Mouse (Mus musculus) cerebellum, adult 2 months (tissue): Measurements from ENCODE around the gene Dpp8. TPM values are rescaled to one million over a fixed set of nuclear protein-coding genes. Genes with fewer than 3 reads are reported as not detected.
"Not testable (repeated sequence)": the region's sequence is repeated elsewhere in the genome, so short reads cannot be mapped to it uniquely, and the experiment has no call there.

Experiments
- DNase-seq, 2 experiments: peaks; one replicate each; pipeline ENCODE4 v3.0.0; 2021
- H3K27ac ChIP-seq: fragments of 200-500 bp; 2 replicates; pipeline ENCODE4 v1.5.1; 2012; ENCODE audit warnings: low read length, control low read depth, inconsistent platforms; ENCODE audit not compliant: insufficient read depth
- H3K27me3 ChIP-seq: fragments of 200-500 bp; 2 replicates; pipeline ENCODE4 v1.6.1; 2012; ENCODE audit warnings: inconsistent platforms, mild to moderate bottlenecking, low read length, moderate library complexity; ENCODE audit not compliant: control insufficient read depth, insufficient read depth
- H3K4me1 ChIP-seq: fragments of 200-500 bp; 2 replicates; pipeline ENCODE4 v1.6.1; 2011; ENCODE audit warnings: low read length; ENCODE audit not compliant: control insufficient read depth, insufficient read depth
- H3K4me3 ChIP-seq: fragments of 200-500 bp; replicated peaks from 2 replicates; pipeline ENCODE3; 2011; ENCODE audit warnings: mild to moderate bottlenecking, low read depth, low read length, control low read depth; ENCODE audit not compliant: insufficient read depth
- CTCF ChIP-seq: fragments of 200-500 bp; IDR thresholded peaks from 2 replicates; pipeline ENCODE4 v1.5.1; 2011; ENCODE audit warnings: low read depth, mild to moderate bottlenecking, control low read depth, low read length, moderate library complexity, borderline replicate concordance; ENCODE audit not compliant: insufficient read depth
- POLR2A ChIP-seq: fragments of 200-500 bp; IDR thresholded peaks from 2 replicates; pipeline ENCODE4 v1.6.1; 2011; ENCODE audit warnings: low read length, control low read depth, borderline replicate concordance; ENCODE audit not compliant: insufficient read depth
- WGBS: fragments of 180-500 bp; shearing (Covaris S2); methylation state at CpG from one replicate; pipeline ENCODE4 v1.1.7; 2018; 5-methylcytosine and 5-hydroxymethylcytosine counted together
- polyA plus RNA-seq: library from polyadenylated mRNA; depleted of rRNA; stranded (reverse); fragments of >200 nt; gene quantifications from 2 replicates; pipeline ENCODE4 v1.2.3, GENCODE M21; 2012

The Dpp8 gene
- polyA plus RNA-seq, 1 experiment: 76.6 TPM

DNA sequence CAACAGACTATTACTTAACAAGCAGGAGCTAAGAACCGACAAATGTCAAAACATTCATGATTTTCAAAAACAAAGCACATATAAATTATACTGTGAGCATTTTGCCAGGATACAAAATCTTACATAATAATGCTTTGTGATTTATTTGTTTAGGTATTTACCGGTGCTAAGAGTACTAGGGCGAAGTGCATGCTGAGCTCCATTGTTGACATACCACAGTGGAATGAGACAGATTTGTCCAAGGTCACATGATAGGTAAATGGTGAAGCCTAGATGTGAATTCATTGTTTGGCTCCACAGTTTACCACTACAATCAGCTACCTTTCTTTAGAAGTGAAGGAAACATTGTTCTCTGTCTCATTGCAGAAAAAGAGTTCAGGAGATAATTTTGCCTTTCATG lies 18.8 kb downstream of the Dpp8 start:
- DNase-seq: no peak
- H3K4me1 ChIP-seq: no peaks in the 10 kb centered on the region
- TF ChIP-seq CTCF: no peak
- TF ChIP-seq POLR2A: no peak
- H3K27me3 ChIP-seq: no peaks in the 10 kb centered on the region
- no peak overlapping the region for H3K4me3 ChIP-seq
- no peak overlapping the region for H3K27ac ChIP-seq
- WGBS: 95% methylated on average over 3 of the region's 3 CpGs

DNA sequence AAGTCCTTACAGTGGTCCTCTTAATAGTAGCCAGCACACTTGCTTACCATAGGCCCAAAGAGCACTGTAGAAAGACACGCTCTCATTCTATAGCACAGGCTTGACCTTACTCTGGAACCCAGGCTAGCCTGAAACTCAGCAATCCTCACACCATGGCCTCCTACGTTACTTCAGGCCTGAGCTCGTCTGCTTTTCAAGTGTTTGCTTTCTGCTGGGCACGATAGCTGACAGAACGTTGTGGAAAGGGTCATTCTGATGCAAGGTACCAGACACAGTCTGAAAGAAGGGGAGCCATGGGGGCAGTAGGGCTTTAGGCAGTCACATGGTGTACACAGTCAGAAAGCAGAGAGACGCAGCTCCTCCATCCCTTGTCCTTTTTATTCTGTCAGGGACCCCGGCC lies 32.0 kb downstream of the Dpp8 start:
- Histone ChIP-seq H3K27me3 (no peaks in the 10 kb centered on the region), H3K4me3 (no peak overlapping the region), H3K4me1 (no peaks in the 10 kb centered on the region), H3K27ac (no peak overlapping the region)
- no peak for TF ChIP-seq POLR2A
- TF ChIP-seq CTCF: no peak
- DNase-seq: no peak
- 91% methylated on average over 7 of the region's 7 CpGs for WGBS

DNA sequence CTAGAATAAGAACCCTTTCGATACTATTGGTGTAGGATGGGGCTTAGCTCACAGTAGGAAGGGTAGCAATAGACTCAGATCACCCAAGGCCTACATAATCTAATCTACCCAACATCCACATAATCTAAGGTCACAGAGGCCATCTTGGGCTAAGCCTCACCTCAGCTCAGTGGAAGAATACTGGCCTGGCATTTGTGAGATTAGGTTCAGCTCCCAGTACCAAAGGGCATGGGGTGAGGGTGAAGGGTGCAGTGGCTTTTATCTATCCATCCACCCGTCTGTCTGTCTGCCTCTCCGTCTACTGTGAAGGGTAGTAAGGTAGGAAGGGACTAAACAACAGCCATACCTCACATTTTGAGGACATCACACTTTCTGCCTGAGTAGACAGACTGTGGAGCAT lies 38.4 kb downstream of the Dpp8 start:
- H3K4me1 ChIP-seq: no peaks in the 10 kb centered on the region
- no peaks in the 10 kb centered on the region for H3K27me3 ChIP-seq
- TF ChIP-seq POLR2A: no peak
- no peak overlapping the region for H3K4me3 ChIP-seq
- H3K27ac ChIP-seq: no peak overlapping the region
- DNase-seq: no peak
- 96% methylated on average over 3 of the region's 3 CpGs for WGBS

DNA sequence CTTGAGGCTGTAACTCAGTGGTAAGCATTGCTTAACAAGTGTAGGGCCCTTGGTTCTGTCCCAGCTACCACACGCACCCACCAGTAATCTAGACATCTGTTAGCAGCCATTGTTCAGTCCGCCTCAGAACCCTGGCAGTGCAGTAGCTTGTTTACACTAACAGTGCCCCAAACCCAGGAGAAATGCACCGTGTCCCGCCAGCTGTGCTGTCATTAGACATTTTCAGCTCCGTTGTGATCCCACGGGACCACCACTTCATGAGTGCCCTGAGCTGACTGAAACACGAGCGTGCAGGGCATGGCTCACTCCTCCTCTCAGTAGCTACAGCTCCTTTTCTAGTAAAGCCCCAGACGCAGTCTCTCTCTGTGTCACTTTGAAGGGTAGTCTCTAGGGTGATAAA lies 41.3 kb downstream of the Dpp8 start:
- 59% methylated on average over 9 of the region's 9 CpGs for WGBS
- Histone ChIP-seq H3K4me3 (no peak overlapping the region), H3K4me1 (no peaks in the 10 kb centered on the region), H3K27me3 (no peaks in the 10 kb centered on the region), H3K27ac (no peak overlapping the region)
- TF ChIP-seq CTCF: no peak
- no peak for TF ChIP-seq POLR2A
- no peak for DNase-seq

DNA sequence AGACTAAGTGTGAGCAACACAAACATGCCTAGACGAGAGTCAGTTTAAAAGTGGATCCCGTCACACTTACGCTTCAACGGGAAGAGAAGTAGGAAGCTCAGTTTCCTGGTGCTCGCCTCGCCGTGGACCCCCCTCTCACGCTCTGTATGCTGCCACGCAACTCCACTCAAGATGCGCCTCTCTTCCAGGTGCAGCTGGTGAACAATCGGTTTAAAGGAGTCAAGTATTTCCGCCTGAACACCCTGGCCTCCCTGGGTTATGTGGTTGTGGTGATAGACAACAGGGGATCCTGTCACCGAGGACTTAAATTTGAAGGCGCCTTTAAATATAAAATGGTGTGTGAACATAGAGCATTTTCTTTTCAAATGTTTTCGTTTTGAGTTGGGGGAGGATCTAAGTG lies 42.0 kb downstream of the Dpp8 start:
- TF ChIP-seq POLR2A: no peak
- TF ChIP-seq CTCF: no peak
- DNase-seq: no peak
- Histone ChIP-seq H3K4me1 (no peaks in the 10 kb centered on the region), H3K27ac (no peak overlapping the region), H3K4me3 (no peak overlapping the region), H3K27me3 (no peaks in the 10 kb centered on the region)
- 82% methylated on average over 15 of the region's 15 CpGs for WGBS

DNA sequence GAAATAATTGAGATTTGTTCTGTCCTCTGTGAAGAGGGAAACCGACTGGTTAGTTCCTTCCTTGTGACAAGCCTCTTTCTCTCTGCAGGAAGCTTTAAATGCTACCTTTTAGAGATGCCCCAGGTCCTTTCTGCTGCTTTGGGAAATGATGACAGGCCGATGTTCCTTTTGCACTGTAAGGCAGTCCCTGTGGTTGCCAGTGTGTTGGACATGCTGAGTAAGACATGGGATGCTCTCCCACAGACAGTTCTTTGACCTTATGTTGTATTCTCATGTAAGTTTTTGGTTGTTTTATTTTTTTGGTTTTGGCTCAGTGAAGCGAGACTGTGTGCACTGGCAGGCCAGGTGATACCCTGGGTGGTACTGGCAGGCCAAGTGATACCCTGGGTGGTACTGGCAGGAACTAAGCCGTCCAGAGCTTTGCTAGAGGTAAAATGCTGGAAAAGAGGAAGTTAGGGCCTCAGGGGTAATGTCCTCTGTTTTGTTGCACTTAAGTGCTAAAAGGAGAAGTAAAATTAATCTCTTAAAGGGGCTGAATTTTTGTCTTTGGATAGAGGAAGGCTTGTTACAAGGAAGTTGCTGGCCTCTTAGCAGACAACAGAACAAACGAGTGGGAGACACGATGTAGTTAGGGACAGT lies 42.8 kb downstream of the Dpp8 start:
- 49% methylated on average over 6 of the region's 6 CpGs for WGBS
- Histone ChIP-seq H3K27ac (no peak overlapping the region), H3K4me1 (no peaks in the 10 kb centered on the region), H3K27me3 (no peaks in the 10 kb centered on the region), H3K4me3 (no peak overlapping the region)
- TF ChIP-seq CTCF (no peak), POLR2A (no peak)
- no peak for DNase-seq

DNA sequence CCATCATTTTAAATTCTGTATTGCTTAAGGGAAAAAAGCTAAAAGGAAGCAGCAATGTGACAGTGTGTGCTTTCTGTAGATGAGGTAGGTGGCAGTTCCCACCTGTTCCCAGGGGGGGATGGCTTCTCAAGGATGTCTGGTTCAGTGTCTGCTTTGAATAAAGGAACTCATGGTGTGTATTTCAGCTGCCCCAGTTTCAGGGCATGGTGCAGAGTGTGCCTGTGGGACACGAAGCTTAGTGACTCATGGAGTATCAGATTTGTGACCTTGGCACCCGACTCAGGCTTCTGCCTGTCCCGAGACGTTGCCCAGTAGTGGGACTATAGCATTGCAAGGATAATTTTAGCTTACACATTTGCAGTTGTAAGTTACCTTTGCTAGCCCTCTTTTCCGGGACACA lies 45.3 kb downstream of the Dpp8 start:
- Histone ChIP-seq H3K4me1 (no peaks in the 10 kb centered on the region), H3K4me3 (no peak overlapping the region), H3K27me3 (no peaks in the 10 kb centered on the region), H3K27ac (no peak overlapping the region)
- 73% methylated on average over 5 of the region's 5 CpGs for WGBS
- DNase-seq: no peak
- no peak for TF ChIP-seq CTCF
- TF ChIP-seq POLR2A: no peak

DNA sequence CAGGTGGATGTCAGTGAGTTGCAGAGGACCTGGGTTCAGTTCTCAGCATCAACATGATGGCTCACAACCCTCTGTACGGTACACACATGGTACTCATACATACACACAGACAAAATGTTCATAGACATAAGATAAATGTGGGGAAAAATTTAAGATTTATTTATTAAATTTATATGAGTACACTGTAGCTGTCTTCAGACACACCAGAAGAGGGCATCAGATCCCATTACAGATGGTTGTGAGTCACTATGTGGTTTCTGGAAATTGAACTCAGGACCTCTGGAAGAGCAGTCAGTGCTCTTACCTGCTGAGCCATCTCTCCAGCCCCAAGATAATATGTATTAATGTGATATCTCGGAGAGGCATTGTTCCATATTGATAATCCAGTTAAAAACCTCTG lies 47.9 kb downstream of the Dpp8 start:
- not testable (repeated sequence) for H3K27me3 ChIP-seq, H3K27ac ChIP-seq, H3K4me1 ChIP-seq, H3K4me3 ChIP-seq, DNase-seq
- WGBS: 93% methylated on average over 2 of the region's 2 CpGs

DNA sequence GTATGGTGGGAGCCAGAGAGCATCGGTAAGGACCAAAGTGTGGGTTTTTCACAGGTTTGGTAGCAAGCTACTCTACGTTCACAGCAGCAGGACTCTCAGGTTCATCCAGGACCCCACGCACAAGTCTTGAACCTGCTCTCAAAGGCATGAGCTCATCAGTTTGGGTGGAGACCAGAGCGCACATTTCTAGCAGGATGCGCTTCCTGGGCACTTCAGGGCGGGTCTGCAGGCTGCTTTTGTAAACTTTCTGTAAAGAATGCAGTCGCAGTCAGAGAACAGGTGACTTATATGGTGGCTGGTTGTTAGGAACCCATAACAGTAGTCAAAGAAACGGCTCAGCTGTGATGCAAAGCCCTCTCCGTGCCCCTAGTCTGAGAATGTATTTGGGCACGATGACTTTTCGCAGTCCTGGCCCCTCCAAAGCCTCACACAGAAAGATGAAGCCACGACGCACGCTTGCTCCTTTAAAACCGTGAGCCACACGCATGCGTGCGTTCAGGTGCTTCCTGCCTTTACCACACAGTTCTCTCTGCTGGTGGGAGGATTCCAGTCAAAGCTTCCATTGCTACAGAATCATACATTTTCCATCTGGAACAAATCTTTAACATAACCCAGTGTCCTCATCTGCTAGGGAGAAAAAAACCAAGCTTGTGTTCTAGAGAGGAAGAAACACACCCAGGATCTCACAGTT lies 51.0 kb downstream of the Dpp8 start:
- H3K4me3 ChIP-seq: no peak overlapping the region
- WGBS: 94% methylated on average over 18 of the region's 18 CpGs
- H3K27me3 ChIP-seq: no peaks in the 10 kb centered on the region
- no peak for TF ChIP-seq POLR2A
- no peak for TF ChIP-seq CTCF
- no peak overlapping the region for H3K27ac ChIP-seq
- H3K4me1 ChIP-seq: 0 out of 2 replicates have a peak, but pooled peaks cover 2% of the 10 kb centered on the region
- DNase-seq: no peak
